Mouse (Mus musculus) lung, embryonic 16.5 days (tissue): ENCODE data around the gene Capn3. TPM values are rescaled to one million over a fixed set of nuclear protein-coding genes. Genes with fewer than 3 reads are reported as not detected.
A peak's percentile ranks its signal among the peaks of the same experiment; 100 is the strongest.

Experiments
- ATAC-seq: fragments of 200-750 bp; cut with Nextera tagmentation; 2 replicates; pipeline ENCODE4 v1.8.0; 2017; ENCODE audit warnings: low read depth, mild to moderate bottlenecking, moderate library complexity
- H3K27ac ChIP-seq: fragments of 300-500 bp; sonication (generic); 2 replicates; pipeline ENCODE4 v1.5.1; 2014; ENCODE audit warnings: mild to moderate bottlenecking, control low read depth, low read length
- H3K27me3 ChIP-seq: fragments of 300-500 bp; sonication (generic); 2 replicates; pipeline ENCODE4 v1.6.1; 2014; ENCODE audit warnings: low read depth, low read length, mixed read lengths; ENCODE audit not compliant: control insufficient read depth, insufficient read depth
- H3K36me3 ChIP-seq: fragments of 300-500 bp; sonication (generic); 2 replicates; pipeline ENCODE4 v1.6.1; 2014; ENCODE audit warnings: low read length; ENCODE audit not compliant: control insufficient read depth, insufficient read depth
- H3K4me1 ChIP-seq: fragments of 300-500 bp; sonication (generic); replicated peaks from 2 replicates; pipeline ENCODE4 v1.6.1; 2014; ENCODE audit warnings: low read length, mixed read lengths; ENCODE audit not compliant: control insufficient read depth, insufficient read depth
- H3K4me2 ChIP-seq: fragments of 300-500 bp; sonication (generic); 2 replicates; pipeline ENCODE4 v1.6.1; 2014; ENCODE audit warnings: low read depth, low read length, control low read depth
- H3K4me3 ChIP-seq: fragments of 300-500 bp; sonication (generic); 2 replicates; pipeline ENCODE4 v1.5.1; 2014; ENCODE audit warnings: mild to moderate bottlenecking, low read length, control low read depth
- H3K9ac ChIP-seq: fragments of 300-500 bp; sonication (generic); 2 replicates; pipeline ENCODE4 v1.6.1; 2014; ENCODE audit warnings: low read length, control low read depth
- H3K9me3 ChIP-seq: fragments of 300-500 bp; sonication (generic); 2 replicates; pipeline ENCODE4 v1.6.1; 2016; ENCODE audit warnings: low read length; ENCODE audit not compliant: control insufficient read depth
- WGBS: fragments of 180-500 bp; shearing (Covaris S2); extraction: QIAGEN DNeasy Blood & Tissue Kit; methylation state at CpG from one replicate; pipeline ENCODE4 v1.1.7; 2014; 5-methylcytosine and 5-hydroxymethylcytosine counted together
- polyA plus RNA-seq: library from polyadenylated mRNA; unstranded; fragments of >200 nt; fragmentation: Nextera tagmentation; extraction: Ambion mirVana; gene quantifications from 2 replicates; pipeline ENCODE4 v1.2.1, GENCODE M21; 2015

Gene Capn3
- polyA plus RNA-seq, 1 experiment from 2014 or later, result 1.1 TPM

GRCm38 (mm10) chr2:120531223-120531622, 75.4 kb downstream of the Capn3 start:
- H3K36me3 ChIP-seq, result peaks cover 28% of the 10 kb centered on the region
- no peak overlapping the region for H3K27ac ChIP-seq
- no peak overlapping the region for H3K4me2 ChIP-seq
- H3K4me1 ChIP-seq, result no peaks in the 10 kb centered on the region
- no peak overlapping the region for H3K4me3 ChIP-seq
- no peaks in the 10 kb centered on the region for H3K27me3 ChIP-seq
- ATAC-seq, result no peak
- no peaks in the 10 kb centered on the region for H3K9me3 ChIP-seq
- no peak overlapping the region for H3K9ac ChIP-seq
- WGBS, result 90% methylated on average over 4 of the region's 4 CpGs

DNA sequence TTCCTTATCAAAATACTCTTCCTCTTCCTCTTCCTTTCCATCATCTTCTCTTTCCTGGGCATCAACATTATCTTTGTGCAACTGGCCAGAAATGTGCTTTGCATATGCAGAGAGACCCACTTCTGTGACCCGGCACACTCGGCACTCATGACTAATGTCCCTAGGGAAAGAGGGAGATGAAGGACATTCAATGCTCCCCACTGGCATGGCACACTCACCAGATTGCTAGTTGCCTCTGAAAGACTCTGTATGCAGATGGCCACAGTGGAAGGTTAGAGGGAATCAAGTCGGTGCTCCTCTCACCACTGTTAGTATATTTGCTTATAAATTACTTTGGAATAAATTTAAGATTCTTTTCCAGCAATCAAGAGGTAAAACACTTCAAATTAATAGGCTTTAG, 83.5 kb downstream of the Capn3 start:
- Histone ChIP-seq H3K4me1 (peaks cover 14% of the 10 kb centered on the region), H3K9ac (no peak overlapping the region), H3K4me2 (peak overlapping the region; percentile 49), H3K27me3 (no peaks in the 10 kb centered on the region), H3K4me3 (peak overlapping the region; percentile 30), H3K36me3 (peaks cover 9% of the 10 kb centered on the region), H3K27ac (peak overlapping the region; percentile 88), H3K9me3 (no peaks in the 10 kb centered on the region)
- WGBS, result 44% methylated on average over 3 of the region's 3 CpGs
- ATAC-seq, result peak; percentile 18; the same call in 1 of the 2 replicates

GRCm38 (mm10) chr2:120539778-120540208, 84.0 kb downstream of the Capn3 start:
- Histone ChIP-seq H3K36me3 (peaks cover 6% of the 10 kb centered on the region), H3K4me3 (peak overlapping the region; percentile 30), H3K4me1 (peaks cover 14% of the 10 kb centered on the region), H3K27ac (peak overlapping the region; percentile 88), H3K9ac (no peak overlapping the region), H3K4me2 (peak overlapping the region; percentile 49), H3K9me3 (no peaks in the 10 kb centered on the region), H3K27me3 (no peaks in the 10 kb centered on the region)
- WGBS, result 8% methylated on average over 1 of the region's 1 CpGs
- peak; percentile 99 for ATAC-seq

- H3K4me3 ChIP-seq, result no peak overlapping the region
- no peaks in the 10 kb centered on the region for H3K9me3 ChIP-seq
- no peak for ATAC-seq
- WGBS, result 88% methylated on average over 2 of the region's 2 CpGs
- H3K4me1 ChIP-seq, result peaks cover 8% of the 10 kb centered on the region
- H3K9ac ChIP-seq, result no peak overlapping the region
- no peak overlapping the region for H3K27ac ChIP-seq
- H3K27me3 ChIP-seq, result no peaks in the 10 kb centered on the region
- no peaks in the 10 kb centered on the region for H3K36me3 ChIP-seq
- H3K4me2 ChIP-seq, result no peak overlapping the region
Observed at GRCm38 (mm10) chr2:120544732-120545131, 88.9 kb downstream of the Capn3 start.

Other genes starting within 250 kb of the Capn3 start
- gene Pla2g4e, start 210.7 kb upstream of the Capn3 start, polyA plus RNA-seq, result 0.08 and 0.20 TPM in 2 replicates
- gene Pla2g4d, start 166.8 kb upstream of the Capn3 start, polyA plus RNA-seq, result not detected in 2 replicates
- gene Pla2g4f, start 141.9 kb upstream of the Capn3 start, polyA plus RNA-seq, result 1.1 and 1.9 TPM in 2 replicates
- gene Vps39, start 102.9 kb upstream of the Capn3 start, polyA plus RNA-seq, result 21.7 and 23.4 TPM in 2 replicates
- gene Ganc, start 52.1 kb upstream of the Capn3 start, polyA plus RNA-seq, result 9.1 and 9.9 TPM in 2 replicates
- gene Tmem87a, start 51.9 kb upstream of the Capn3 start, polyA plus RNA-seq, result 10.1 and 10.2 TPM in 2 replicates
- 37.4 and 45.1 TPM in 2 replicates for gene Zfp106, start 107.8 kb downstream of the Capn3 start, polyA plus RNA-seq
- gene Snap23, start 111.7 kb downstream of the Capn3 start, polyA plus RNA-seq, result 57.2 and 59.6 TPM in 2 replicates
- gene Haus2, start 153.4 kb downstream of the Capn3 start, polyA plus RNA-seq, result 21.6 and 23.1 TPM in 2 replicates
- 29.9 and 31.1 TPM in 2 replicates for gene Lrrc57, start 153.5 kb downstream of the Capn3 start, polyA plus RNA-seq
- 10.3 and 14.6 TPM in 2 replicates for gene Stard9, start 173.1 kb downstream of the Capn3 start, polyA plus RNA-seq